Comparison of ENCODE assay signal across 8 mouse cellular contexts in the genomic region with DNA sequence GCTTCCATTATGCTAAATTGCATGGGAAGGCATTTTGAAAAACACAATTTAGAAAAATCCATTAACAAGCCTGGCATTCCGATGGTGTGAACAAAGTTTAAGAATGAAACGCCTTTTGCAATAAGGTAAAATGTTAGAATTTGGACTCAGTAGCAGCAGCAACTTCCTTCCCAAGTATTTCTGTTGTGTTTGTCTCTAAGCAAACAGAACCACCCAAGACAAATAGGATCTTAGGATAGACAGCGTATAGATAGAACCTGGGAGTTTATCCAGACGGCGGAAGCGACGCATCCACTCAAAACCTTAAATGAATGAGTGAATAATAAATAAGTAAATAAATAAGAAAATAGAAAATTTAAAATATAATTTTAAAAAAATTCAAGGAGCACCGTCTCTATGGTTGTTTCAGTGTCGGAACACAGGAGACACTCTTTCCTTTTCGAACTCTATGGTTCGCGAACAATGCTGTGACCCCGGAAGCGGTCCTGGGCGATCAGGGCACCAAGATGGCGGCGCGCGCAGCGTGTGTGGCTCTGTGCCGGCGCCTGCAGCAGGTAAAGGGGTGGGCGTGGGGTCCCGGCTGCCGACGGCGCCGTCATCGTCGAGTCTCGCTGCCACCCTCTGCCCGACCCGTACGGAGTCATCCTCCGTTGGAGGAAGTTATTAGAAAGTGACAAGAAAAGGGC. TPM values are rescaled to one million over a fixed set of nuclear protein-coding genes. Genes with fewer than 3 reads are reported as not detected.
DNase-seq lines count a peak whose midpoint lies in the region; ATAC-seq and TF ChIP-seq lines count a peak whose summit lies in the region.

TSS of gene Mrps10 (plus strand) at position 487 of the 686 bp plus-strand sequence.

- peak; percentile 64 for TF ChIP-seq POLR2A in bone marrow, adult 2 months (IDR thresholded peaks at IDR 0.05; ENCODE audit: borderline replicate concordance, control insufficient read depth, low read depth, low read length)
- TF ChIP-seq POLR2A in limb, embryonic 14.5 days (IDR thresholded peaks at IDR 0.05; ENCODE audit: borderline replicate concordance, extremely low read depth, insufficient read depth, insufficient read length): peak; percentile 53; the same call in 1 of the 2 replicates

- TF ChIP-seq CTCF in bone marrow, adult 2 months (IDR thresholded peaks at IDR 0.05; ENCODE audit: control insufficient read depth, insufficient read depth, low read length): no peak
- peak; percentile 1; the same call in 1 of the 2 replicates for TF ChIP-seq CTCF in midbrain, postnatal 0 days (IDR thresholded peaks at IDR 0.05)

- H3K27ac ChIP-seq in bone marrow, adult 2 months (ENCODE audit: control insufficient read depth, insufficient read depth, low read depth, low read length, poor library complexity): no peak within 1 kb of the TSS
- peak within 1 kb of the TSS; percentile 49; the same call in 1 of the 2 replicates for H3K27ac ChIP-seq in embryonic facial prominence, embryonic 15.5 days (replicated peaks)
- peak within 1 kb of the TSS; percentile 30 for H3K27ac ChIP-seq in limb, embryonic 14.5 days (replicated peaks; ENCODE audit: low read depth, low read length)
- H3K27ac ChIP-seq in midbrain, postnatal 0 days (ENCODE audit: low read depth, low read length): peak within 1 kb of the TSS; percentile 80

- H3K4me2 ChIP-seq in embryonic facial prominence, embryonic 15.5 days (replicated peaks): peak within 1 kb of the TSS; percentile 80
- H3K4me2 ChIP-seq in limb, embryonic 14.5 days (replicated peaks; ENCODE audit: low read depth, low read length, severe bottlenecking): peak within 1 kb of the TSS; percentile 69
- peak within 1 kb of the TSS; percentile 83 for H3K4me2 ChIP-seq in midbrain, postnatal 0 days (ENCODE audit: low read depth, low read length, poor library complexity, severe bottlenecking)

- peaks cover 15% of the 10 kb centered on the region for H3K36me3 ChIP-seq in embryonic facial prominence, embryonic 15.5 days
- peaks cover 15% of the 10 kb centered on the region for H3K36me3 ChIP-seq in limb, embryonic 14.5 days (ENCODE audit: control insufficient read depth, insufficient read depth, low read length)
- H3K36me3 ChIP-seq in midbrain, postnatal 0 days (ENCODE audit: insufficient read depth, low read length): peaks cover 14% of the 10 kb centered on the region

- peak; percentile 95 for DNase-seq in 416B (ENCODE audit: low read depth)
- DNase-seq in heart, adult 8-10 months (ENCODE audit: low spot score): peak; percentile 90
- peak; percentile 93 for DNase-seq in kidney, adult 9 months
- peak; percentile 96 for DNase-seq in limb, embryonic 14.5 days (ENCODE audit: low spot score)
- DNase-seq in midbrain, postnatal 0 days (ENCODE audit: low spot score): peak; percentile 97
- DNase-seq in spleen, postnatal 14 days (ENCODE audit: low spot score in 2 of 2): peak; percentile 54 to 77

- 5% methylated on average over 35 of the region's 35 CpGs for WGBS in bone marrow, adult 2 months
- 3% methylated on average over 35 of the region's 35 CpGs for WGBS in embryonic facial prominence, embryonic 15.5 days
- 4% methylated on average over 35 of the region's 35 CpGs for WGBS in limb, embryonic 14.5 days
- 3% methylated on average over 35 of the region's 35 CpGs for WGBS in midbrain, postnatal 0 days

- H3K4me1 ChIP-seq in bone marrow, adult 2 months (ENCODE audit: control insufficient read depth, insufficient read depth, low read length): no peaks in the 10 kb centered on the region; the same call in 1 of the 2 replicates
- peaks cover 12% of the 10 kb centered on the region for H3K4me1 ChIP-seq in embryonic facial prominence, embryonic 15.5 days
- 0 out of 2 replicates have a peak, but pooled peaks cover 4% of the 10 kb centered on the region for H3K4me1 ChIP-seq in limb, embryonic 14.5 days (ENCODE audit: control insufficient read depth, insufficient read depth, low read length)
- H3K4me1 ChIP-seq in midbrain, postnatal 0 days (ENCODE audit: insufficient read depth, low read length): no peaks in the 10 kb centered on the region

- ATAC-seq in embryonic facial prominence, embryonic 15.5 days (ENCODE audit: insufficient number of reproducible peaks, low FRiP score, low TSS enrichment, low read depth): peak; percentile 81
- peak; percentile 94; the same call in 1 of the 2 replicates for ATAC-seq in limb, embryonic 14.5 days (ENCODE audit: low FRiP score, low read depth)
- peak; percentile 92 for ATAC-seq in midbrain, postnatal 0 days (ENCODE audit: low FRiP score)

- H3K4me3 ChIP-seq in bone marrow, adult 2 months (replicated peaks; ENCODE audit: control insufficient read depth, low read depth, low read length): peak within 1 kb of the TSS; percentile 99
- peak within 1 kb of the TSS; percentile 83 for H3K4me3 ChIP-seq in embryonic facial prominence, embryonic 15.5 days (replicated peaks)
- H3K4me3 ChIP-seq in limb, embryonic 14.5 days (replicated peaks; ENCODE audit: low read length): peak within 1 kb of the TSS; percentile 66
- peak within 1 kb of the TSS; percentile 64 for H3K4me3 ChIP-seq in midbrain, postnatal 0 days (ENCODE audit: low read depth, low read length)

- H3K9ac ChIP-seq in embryonic facial prominence, embryonic 15.5 days: peak within 1 kb of the TSS; percentile 50
- peak within 1 kb of the TSS; percentile 67 for H3K9ac ChIP-seq in limb, embryonic 14.5 days (ENCODE audit: low read depth, low read length, severe bottlenecking)
- H3K9ac ChIP-seq in midbrain, postnatal 0 days (replicated peaks; ENCODE audit: low read length, poor library complexity, severe bottlenecking): peak within 1 kb of the TSS; percentile 71

- no peaks in the 10 kb centered on the region for H3K9me3 ChIP-seq in embryonic facial prominence, embryonic 15.5 days (replicated peaks)
- no peaks in the 10 kb centered on the region for H3K9me3 ChIP-seq in limb, embryonic 14.5 days (ENCODE audit: control insufficient read depth, low read length)
- no peaks in the 10 kb centered on the region for H3K9me3 ChIP-seq in midbrain, postnatal 0 days (ENCODE audit: low read length)

- 0 out of 2 replicates have a peak, but pooled peaks cover 4% of the 10 kb centered on the region for H3K27me3 ChIP-seq in embryonic facial prominence, embryonic 15.5 days
- no peaks in the 10 kb centered on the region for H3K27me3 ChIP-seq in limb, embryonic 14.5 days (ENCODE audit: control insufficient read depth, insufficient read depth, low read length)
- no peaks in the 10 kb centered on the region for H3K27me3 ChIP-seq in midbrain, postnatal 0 days (ENCODE audit: insufficient read depth, low read length)

RNA-seq across cellular contexts. Expression of gene Mrps10, which starts in this region (rescaled TPM):
- polyA plus RNA-seq in bone marrow, adult 2 months (2011; ENCODE audit: insufficient read depth, insufficient read length, low replicate concordance, missing spikeins): 18.4 and 31.9 TPM in 2 replicates
- polyA plus RNA-seq in embryonic facial prominence, embryonic 15.5 days (2015; fragmentation: Nextera tagmentation; extraction: Ambion mirVana): 66.9 and 70.0 TPM in 2 replicates
- total RNA-seq in heart, adult 8-10 months (2022): 10 to 100 TPM; 22.2 to 28.9 (median 28.5) TPM
- 42.8 and 51.3 TPM in 2 replicates for polyA plus RNA-seq in limb, embryonic 14.5 days (2012; rRNA removed)
- polyA plus RNA-seq in limb, embryonic 14.5 days (2014; fragmentation: Nextera tagmentation; extraction: Ambion mirVana): 76.0 and 77.7 TPM in 2 replicates
- 28.4 and 33.3 TPM in 2 replicates for total RNA-seq in midbrain, postnatal 0 days (2014; rRNA removed)
- 70.1 and 79.4 TPM in 2 replicates for polyA plus RNA-seq in midbrain, postnatal 0 days (2015; fragmentation: Nextera tagmentation; extraction: Ambion mirVana)
